ENCODE assay signal across 9 mouse cellular contexts in the genomic region with DNA sequence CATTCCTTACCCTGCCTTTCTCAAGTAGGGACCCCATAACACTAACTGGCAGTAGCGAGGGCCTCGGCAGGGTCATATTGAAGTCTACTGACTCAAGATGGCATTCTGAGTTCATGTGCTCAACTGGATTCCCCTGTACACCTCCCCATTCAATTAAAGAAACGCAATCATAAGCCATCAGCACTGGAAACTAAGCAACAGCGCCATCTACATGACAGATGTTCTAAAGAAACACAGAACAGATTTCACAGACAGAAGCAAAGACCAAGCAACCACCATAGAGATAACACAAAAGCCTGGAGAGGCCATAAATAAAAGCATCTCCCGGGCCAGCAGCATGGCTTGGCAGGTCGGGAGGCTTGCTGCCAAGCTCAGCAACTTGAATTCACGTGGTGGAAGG.
DNase-seq lines count a peak whose midpoint lies in the region; ATAC-seq and TF ChIP-seq lines count a peak whose summit lies in the region.
"Had no signal": no experiment of that assay in that cellular context is flagged by ENCODE, and none has a peak within 500 bp of the region (broad histone marks: within the 10 kb centered on the region; RNA-seq: fewer than 3 reads in every experiment).

No protein-coding gene starts in this region.

- no peak overlapping the region for H3K4me3 ChIP-seq in forebrain, embryonic 11.5 days (ENCODE audit: low read depth, low read length)
- H3K4me3 ChIP-seq in forebrain, embryonic 16.5 days (replicated peaks; ENCODE audit: low read length): no peak overlapping the region
- no peak overlapping the region for H3K4me3 ChIP-seq in left cerebral cortex, adult 2 months
- H3K4me3 ChIP-seq: midbrain, embryonic 12.5 days had no signal

- H3K4me2 ChIP-seq in forebrain, embryonic 11.5 days (ENCODE audit: low read depth, low read length, severe bottlenecking): no peak overlapping the region
- no peak overlapping the region for H3K4me2 ChIP-seq in forebrain, embryonic 16.5 days (ENCODE audit: low read length)
- H3K4me2 ChIP-seq: midbrain, embryonic 12.5 days had no signal

- H3K9me3 ChIP-seq in forebrain, embryonic 11.5 days (ENCODE audit: control insufficient read depth, low read length): no peaks in the 10 kb centered on the region
- no peaks in the 10 kb centered on the region for H3K9me3 ChIP-seq in forebrain, embryonic 16.5 days (ENCODE audit: control insufficient read depth, low read length)
- H3K9me3 ChIP-seq: midbrain, embryonic 12.5 days had no signal

- no peaks in the 10 kb centered on the region for H3K27me3 ChIP-seq in forebrain, embryonic 11.5 days (ENCODE audit: control insufficient read depth, insufficient read depth, low read length)
- H3K27me3 ChIP-seq in forebrain, embryonic 16.5 days (replicated peaks; ENCODE audit: control insufficient read depth, insufficient read depth, low read length): no peaks in the 10 kb centered on the region
- H3K27me3 ChIP-seq: midbrain, embryonic 12.5 days had no signal

- no peaks in the 10 kb centered on the region for H3K4me1 ChIP-seq in forebrain, embryonic 11.5 days (replicated peaks; ENCODE audit: control insufficient read depth, insufficient read depth, low read length)
- H3K4me1 ChIP-seq in forebrain, embryonic 16.5 days (replicated peaks; ENCODE audit: control insufficient read depth, insufficient read depth, low read length): no peaks in the 10 kb centered on the region
- H3K4me1 ChIP-seq: midbrain, embryonic 12.5 days had no signal

- peak; percentile 65 for TF ChIP-seq CTCF in left cerebral cortex, adult 2 months (IDR thresholded peaks at IDR 0.05)

- peak; percentile 55 for ATAC-seq in forebrain, embryonic 11.5 days (replicated peaks; ENCODE audit: low FRiP score)
- no peak; the same call in 1 of the 2 replicates for ATAC-seq in forebrain, embryonic 16.5 days

- intact Hi-C loops in gastrocnemius, postnatal 14 days (cut with DNase I; ENCODE audit: low total_unique reads): no loop called here
- intact Hi-C loops in left cerebral cortex, adult 2 months (cut with DNase I): loop anchor here (10.0 kb wide), 2 partner anchors 1290 to 1360 kb away; no protein-coding TSS in a partner anchor

- no peak overlapping the region for H3K27ac ChIP-seq in forebrain, embryonic 11.5 days (ENCODE audit: low read depth, low read length)
- no peak overlapping the region for H3K27ac ChIP-seq in forebrain, embryonic 16.5 days (ENCODE audit: low read length)
- no peak overlapping the region for H3K27ac ChIP-seq in left cerebral cortex, adult 2 months
- H3K27ac ChIP-seq: midbrain, embryonic 12.5 days had no signal

- 37% methylated on average over 7 of the region's 7 CpGs for WGBS in forebrain, embryonic 11.5 days
- WGBS in forebrain, embryonic 16.5 days: 28% methylated on average over 7 of the region's 7 CpGs

- no peaks in the 10 kb centered on the region for H3K36me3 ChIP-seq in forebrain, embryonic 11.5 days (ENCODE audit: control insufficient read depth, insufficient read depth, low read length)
- no peaks in the 10 kb centered on the region for H3K36me3 ChIP-seq in forebrain, embryonic 16.5 days (ENCODE audit: control insufficient read depth, insufficient read depth)
- H3K36me3 ChIP-seq: midbrain, embryonic 12.5 days had no signal

- H3K9ac ChIP-seq in forebrain, embryonic 11.5 days (ENCODE audit: low read length): no peak overlapping the region
- H3K9ac ChIP-seq in forebrain, embryonic 16.5 days (replicated peaks; ENCODE audit: low read depth, low read length): no peak overlapping the region
- H3K9ac ChIP-seq: midbrain, embryonic 12.5 days had no signal

- DNase-seq in forebrain, embryonic 11.5 days (ENCODE audit: low spot score): no peak
- peak; percentile 3 for DNase-seq in urinary bladder, postnatal 25 days (ENCODE audit: low spot score)
- no peak for DNase-seq in urinary bladder, postnatal 4 days (ENCODE audit: low spot score in 2 of 2)
- DNase-seq in gastrocnemius, postnatal 14 days: peak; percentile 4
- DNase-seq in left cerebral cortex, adult 2 months (ENCODE audit: extremely low spot score in 1 of 2, low spot score in 2 of 2): peak; percentile 20 to 32
- DNase-seq in right cerebral cortex, adult 18-20 months: peak; percentile 41
- DNase-seq in urinary bladder, postnatal 36 days (ENCODE audit: low spot score in 2 of 2): no peak

Comparison
In these comparisons a context has a peak if more than half of its experiments do, and no peak if none do; other contexts are left out.
1. DNase-seq: peak in urinary bladder, postnatal 25 days (single experiment), gastrocnemius, postnatal 14 days (single experiment), left cerebral cortex, adult 2 months (2 of 2) and right cerebral cortex, adult 18-20 months (single experiment); none in forebrain, embryonic 11.5 days (single experiment), urinary bladder, postnatal 4 days (0 of 2) and urinary bladder, postnatal 36 days (0 of 2).